Mouse (Mus musculus) bone marrow macrophage, adult 2 months (primary cell): ENCODE results near the gene Fmo2.

Experiments
- CTCF ChIP-seq: IDR thresholded peaks from 2 replicates; pipeline ENCODE4 v1.5.1; 2012; ENCODE audit warnings: low read depth, mild to moderate bottlenecking, low read length, moderate library complexity
- POLR2A ChIP-seq: IDR thresholded peaks from 2 replicates; pipeline ENCODE4 v1.6.1; 2012; ENCODE audit warnings: mild to moderate bottlenecking, low read depth, low read length, borderline replicate concordance

DNA sequence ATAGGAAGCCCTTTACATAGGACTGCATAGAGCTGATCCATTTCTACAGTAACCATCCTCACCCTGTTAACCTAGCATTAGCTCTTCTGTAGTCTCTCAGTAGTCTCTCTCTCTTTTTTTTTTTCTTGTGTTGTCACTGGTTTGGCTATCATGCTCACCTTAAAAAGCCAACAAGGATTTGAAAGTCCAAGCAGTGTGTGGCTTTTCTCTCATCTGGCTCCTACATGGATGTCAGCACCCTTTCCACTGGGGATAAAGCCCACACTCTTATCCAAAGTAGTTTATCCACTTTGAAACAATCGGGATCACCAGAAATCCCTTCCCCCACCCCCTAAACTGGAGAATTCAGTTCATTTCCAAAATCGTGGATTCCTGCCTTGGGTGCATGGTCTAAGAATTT is 32.1 kb upstream of the Fmo2 start:
- no peak for TF ChIP-seq POLR2A
- TF ChIP-seq CTCF = no peak
